8 mouse cellular contexts compared by ENCODE assay signal in genomic region chr1:67143939-67144338, GRCm38 (mm10). TPM values are rescaled to one million over a fixed set of nuclear protein-coding genes. Genes with fewer than 3 reads are reported as not detected.
A peak's percentile ranks its signal among the peaks of the same experiment; 100 is the strongest.
DNase-seq lines count a peak whose midpoint lies in the region; ATAC-seq and TF ChIP-seq lines count a peak whose summit lies in the region.

No protein-coding gene starts in this region.

- no peak overlapping the region for H3K4me2 ChIP-seq in liver, embryonic 12.5 days
- H3K4me2 ChIP-seq in stomach, postnatal 0 days (replicated peaks; ENCODE audit: low read depth) = no peak overlapping the region

- WGBS in liver, adult 2 months = 20% methylated on average over 8 of the region's 8 CpGs
- WGBS in liver, embryonic 12.5 days (ENCODE audit: insufficient replicate concordance) = 7% methylated on average over 8 of the region's 8 CpGs
- 5% methylated on average over 8 of the region's 8 CpGs for WGBS in stomach, postnatal 0 days

- no peaks in the 10 kb centered on the region for H3K27me3 ChIP-seq in liver, adult 2 months (ENCODE audit: control insufficient read depth, insufficient read depth, low read length)
- H3K27me3 ChIP-seq in liver, embryonic 12.5 days (replicated peaks) = no peaks in the 10 kb centered on the region
- no peaks in the 10 kb centered on the region for H3K27me3 ChIP-seq in stomach, postnatal 0 days (ENCODE audit: control insufficient read depth, insufficient read depth, low read length)

- no peaks in the 10 kb centered on the region; the same call in 1 of the 2 replicates for H3K79me2 ChIP-seq in liver, adult 2 months (ENCODE audit: control insufficient read depth, insufficient read depth, low read length)

- H3K36me3 ChIP-seq in liver, adult 2 months (ENCODE audit: control insufficient read depth, insufficient read depth, low read length) = peaks cover 84% of the 10 kb centered on the region
- H3K36me3 ChIP-seq in liver, embryonic 12.5 days = no peaks in the 10 kb centered on the region
- H3K36me3 ChIP-seq in stomach, postnatal 0 days (ENCODE audit: control insufficient read depth, insufficient read depth, low read length) = no peaks in the 10 kb centered on the region

- no peak overlapping the region for H3K9ac ChIP-seq in liver, adult 2 months (ENCODE audit: low read depth, low read length)
- H3K9ac ChIP-seq in liver, embryonic 12.5 days = no peak overlapping the region
- H3K9ac ChIP-seq in stomach, postnatal 0 days (ENCODE audit: low read length) = no peak overlapping the region

- H3K4me3 ChIP-seq in liver, adult 2 months (ENCODE audit: insufficient read depth, low read depth, low read length) = no peak overlapping the region
- no peak overlapping the region for H3K4me3 ChIP-seq in liver, embryonic 12.5 days
- H3K4me3 ChIP-seq in stomach, postnatal 0 days (ENCODE audit: low read depth, low read length) = no peak overlapping the region

- no peaks in the 10 kb centered on the region for H3K9me3 ChIP-seq in liver, embryonic 12.5 days (replicated peaks)
- H3K9me3 ChIP-seq in stomach, postnatal 0 days (ENCODE audit: control insufficient read depth, low read length) = no peaks in the 10 kb centered on the region

- DNase-seq in cerebellum, postnatal 10 days = peak; percentile 51 to 71
- DNase-seq in cerebellum, adult 9-11 months = no peak
- no peak for DNase-seq in liver, adult 2 months (ENCODE audit: extremely low read depth, low read depth, low spot score)
- DNase-seq in layer of hippocampus, postnatal 10 days (ENCODE audit: low spot score in 2 of 2) = peak; percentile 7 to 13
- no peak for DNase-seq in stomach, postnatal 0 days (ENCODE audit: low spot score)
- no peak for DNase-seq in adrenal gland, postnatal 25 days

- no peak for ATAC-seq in liver, embryonic 12.5 days
- 0 out of 2 replicates have a peak, but pooled peaks have one; percentile 56 for ATAC-seq in common myeloid progenitor, adult 5-6 weeks (replicated peaks; ENCODE audit: low read depth, poor library complexity, severe bottlenecking)
- ATAC-seq in stomach, postnatal 0 days (ENCODE audit: low FRiP score, low TSS enrichment) = no peak

- peaks cover 6% of the 10 kb centered on the region; the same call in 1 of the 2 replicates for H3K4me1 ChIP-seq in liver, adult 2 months (ENCODE audit: control insufficient read depth, insufficient read depth, low read length)
- H3K4me1 ChIP-seq in liver, embryonic 12.5 days = no peaks in the 10 kb centered on the region
- H3K4me1 ChIP-seq in stomach, postnatal 0 days (replicated peaks; ENCODE audit: control insufficient read depth, insufficient read depth) = no peaks in the 10 kb centered on the region

- TF ChIP-seq EP300 in stomach, postnatal 0 days (optimal IDR thresholded peaks at IDR 0.05) = no peak

- no peak for TF ChIP-seq POLR2A in liver, adult 2 months (IDR thresholded peaks at IDR 0.05; ENCODE audit: extremely low read depth, insufficient read depth, low read length)

- no peak overlapping the region for H3K27ac ChIP-seq in liver, adult 2 months (replicated peaks; ENCODE audit: insufficient read depth, low read depth, low read length)
- no peak overlapping the region for H3K27ac ChIP-seq in liver, embryonic 12.5 days
- no peak overlapping the region for H3K27ac ChIP-seq in stomach, postnatal 0 days (replicated peaks)

- TF ChIP-seq CTCF in liver, adult 2 months (IDR thresholded peaks at IDR 0.05; ENCODE audit: low read depth, low read length) = peak; percentile 1; the same call in 1 of the 2 replicates
- TF ChIP-seq CTCF in stomach, postnatal 0 days (IDR thresholded peaks at IDR 0.05; ENCODE audit: low read depth) = peak; percentile 78

RNA-seq across cellular contexts. Expression of gene Cps1, which starts 21.1 kb away (rescaled TPM):
- total RNA-seq in liver, adult 2 months (2014; rRNA removed) = 3,653 and 4,046 TPM in 2 replicates
- 745 and 766 TPM in 2 replicates for polyA plus RNA-seq in liver, adult 2 months (2012; rRNA removed)
- polyA plus RNA-seq in liver, embryonic 12.5 days (2016; fragmentation: Nextera tagmentation; extraction: Ambion mirVana) = 0.08 and 0.10 TPM in 2 replicates
- total RNA-seq in common myeloid progenitor, adult 5-6 weeks (2017) = not detected in 2 replicates
- total RNA-seq in layer of hippocampus, postnatal 10 days (2021) = under 1 TPM; 0.45 to 0.64 TPM
- polyA plus RNA-seq in stomach, postnatal 0 days (2015; fragmentation: Nextera tagmentation; extraction: Ambion mirVana) = 0.45 and 0.69 TPM in 2 replicates
- 22.0 TPM in 1 of 2 replicates, not detected in the other for total RNA-seq in adrenal gland, postnatal 25 days (2021)

Comparison
In these comparisons a context has a peak if more than half of its experiments do, and no peak if none do; other contexts are left out.
1. DNase-seq: peak in cerebellum, postnatal 10 days (2 of 2) and layer of hippocampus, postnatal 10 days (2 of 2); none in cerebellum, adult 9-11 months (single experiment), liver, adult 2 months (single experiment), stomach, postnatal 0 days (single experiment) and adrenal gland, postnatal 25 days (single experiment).
2. RNA of gene Cps1, which starts 21.1 kb away (total RNA-seq): 3,653 to 4,046 TPM in liver, adult 2 months; 0.45 to 0.64 TPM in layer of hippocampus, postnatal 10 days, 22.0 TPM in adrenal gland, postnatal 25 days and not detected in common myeloid progenitor, adult 5-6 weeks; every median in the first group is over 100 times any median in the second.